Comparison of ENCODE assay signal across 24 mouse cellular contexts in genomic region chr9:116831386-116831785, GRCm38 (mm10).
A peak's percentile ranks its signal among the peaks of the same experiment; 100 is the strongest.
DNase-seq lines count a peak whose midpoint lies in the region; ATAC-seq lines count a peak whose summit lies in the region.
"Had no signal": no experiment of that assay in that cellular context is flagged by ENCODE, and none has a peak within 500 bp of the region (broad histone marks: within the 10 kb centered on the region; RNA-seq: fewer than 3 reads in every experiment).

No protein-coding gene starts in this region.

- peaks cover 6% of the 10 kb centered on the region; the same call in 1 of the 2 replicates for H3K4me1 ChIP-seq in heart, embryonic 16.5 days (ENCODE audit: control insufficient read depth, insufficient read depth, low read length)
- peaks cover 7% of the 10 kb centered on the region; the same call in 1 of the 2 replicates for H3K4me1 ChIP-seq in kidney, embryonic 16.5 days (ENCODE audit: insufficient read depth, low read length)
- H3K4me1 ChIP-seq in midbrain, embryonic 11.5 days (ENCODE audit: control insufficient read depth, insufficient read depth, low read length), result no peaks in the 10 kb centered on the region
- peaks cover 5% of the 10 kb centered on the region; the same call in 1 of the 2 replicates for H3K4me1 ChIP-seq in midbrain, embryonic 10.5 days
- peaks cover 15% of the 10 kb centered on the region for H3K4me1 ChIP-seq in embryonic facial prominence, embryonic 10.5 days
- H3K4me1 ChIP-seq: megakaryocyte, embryonic 14.5 days; neural tube, embryonic 12.5 days had no signal

- H3K4me2 ChIP-seq in heart, embryonic 16.5 days (ENCODE audit: low read depth, low read length), result no peak overlapping the region
- H3K4me2 ChIP-seq in kidney, embryonic 16.5 days (replicated peaks; ENCODE audit: low read depth, low read length), result no peak overlapping the region
- no peak overlapping the region for H3K4me2 ChIP-seq in midbrain, embryonic 11.5 days
- H3K4me2 ChIP-seq: embryonic facial prominence, embryonic 12.5 days; hindbrain, embryonic 13.5 days; limb, embryonic 12.5 days; liver, embryonic 12.5 days; lung, embryonic 15.5 days; midbrain, embryonic 15.5 days; neural tube, embryonic 12.5 days had no signal

- no peak overlapping the region for H3K4me3 ChIP-seq in heart, embryonic 16.5 days (ENCODE audit: low read length)
- no peak overlapping the region for H3K4me3 ChIP-seq in kidney, embryonic 16.5 days (ENCODE audit: low read length)
- no peak overlapping the region for H3K4me3 ChIP-seq in midbrain, embryonic 11.5 days (ENCODE audit: low read depth, low read length)
- no peak overlapping the region for H3K4me3 ChIP-seq in midbrain, embryonic 10.5 days
- H3K4me3 ChIP-seq in embryonic facial prominence, embryonic 10.5 days, result no peak overlapping the region
- H3K4me3 ChIP-seq: embryonic facial prominence, embryonic 12.5 days; hindbrain, embryonic 13.5 days; limb, embryonic 12.5 days; liver, embryonic 12.5 days; lung, embryonic 15.5 days; megakaryocyte, embryonic 14.5 days; midbrain, embryonic 15.5 days; neural tube, embryonic 12.5 days had no signal

- no peaks in the 10 kb centered on the region for H3K9me3 ChIP-seq in heart, embryonic 16.5 days (replicated peaks; ENCODE audit: control insufficient read depth, low read length)
- H3K9me3 ChIP-seq in kidney, embryonic 16.5 days (ENCODE audit: low read length), result no peaks in the 10 kb centered on the region
- H3K9me3 ChIP-seq in midbrain, embryonic 11.5 days (ENCODE audit: control insufficient read depth, low read length), result no peaks in the 10 kb centered on the region
- no peaks in the 10 kb centered on the region for H3K9me3 ChIP-seq in midbrain, embryonic 10.5 days (replicated peaks)
- no peaks in the 10 kb centered on the region for H3K9me3 ChIP-seq in embryonic facial prominence, embryonic 10.5 days
- H3K9me3 ChIP-seq: embryonic facial prominence, embryonic 12.5 days; hindbrain, embryonic 13.5 days; limb, embryonic 12.5 days; liver, embryonic 12.5 days; lung, embryonic 15.5 days; midbrain, embryonic 15.5 days; neural tube, embryonic 12.5 days had no signal

- WGBS in heart, embryonic 16.5 days, result 37% methylated on average over 5 of the region's 5 CpGs
- WGBS in kidney, embryonic 16.5 days, result 72% methylated on average over 5 of the region's 5 CpGs
- WGBS in midbrain, embryonic 11.5 days, result 92% methylated on average over 5 of the region's 5 CpGs
- 88% methylated on average over 5 of the region's 5 CpGs for WGBS in midbrain, embryonic 10.5 days
- 89% methylated on average over 5 of the region's 5 CpGs for WGBS in embryonic facial prominence, embryonic 10.5 days

- peak; percentile 70; the same call in 1 of the 2 replicates for ATAC-seq in heart, embryonic 16.5 days (replicated peaks; ENCODE audit: extremely low read depth, insufficient read depth, low FRiP score)
- ATAC-seq in kidney, embryonic 16.5 days (ENCODE audit: low FRiP score, low TSS enrichment), result no peak
- no peak for ATAC-seq in midbrain, embryonic 11.5 days (ENCODE audit: low FRiP score)
- ATAC-seq: liver, embryonic 12.5 days; midbrain, embryonic 15.5 days had no signal

- H3K27me3 ChIP-seq in heart, embryonic 16.5 days (ENCODE audit: control insufficient read depth, insufficient read depth, low read length), result no peaks in the 10 kb centered on the region
- no peaks in the 10 kb centered on the region for H3K27me3 ChIP-seq in kidney, embryonic 16.5 days (ENCODE audit: insufficient read depth, low read length)
- no peaks in the 10 kb centered on the region for H3K27me3 ChIP-seq in midbrain, embryonic 11.5 days (ENCODE audit: control insufficient read depth, insufficient read depth, low read length)
- no peaks in the 10 kb centered on the region for H3K27me3 ChIP-seq in midbrain, embryonic 10.5 days (ENCODE audit: low read depth, poor library complexity, severe bottlenecking)
- H3K27me3 ChIP-seq in embryonic facial prominence, embryonic 10.5 days (replicated peaks; ENCODE audit: low read depth, poor library complexity, severe bottlenecking), result no peaks in the 10 kb centered on the region
- H3K27me3 ChIP-seq: embryonic facial prominence, embryonic 12.5 days; hindbrain, embryonic 13.5 days; limb, embryonic 12.5 days; liver, embryonic 12.5 days; lung, embryonic 15.5 days; megakaryocyte, embryonic 14.5 days; midbrain, embryonic 15.5 days; neural tube, embryonic 12.5 days had no signal

- H3K9ac ChIP-seq in heart, embryonic 16.5 days (ENCODE audit: low read length), result no peak overlapping the region
- no peak overlapping the region for H3K9ac ChIP-seq in kidney, embryonic 16.5 days (replicated peaks; ENCODE audit: low read length)
- no peak overlapping the region for H3K9ac ChIP-seq in midbrain, embryonic 11.5 days (ENCODE audit: low read length)
- H3K9ac ChIP-seq: embryonic facial prominence, embryonic 12.5 days; hindbrain, embryonic 13.5 days; limb, embryonic 12.5 days; liver, embryonic 12.5 days; lung, embryonic 15.5 days; midbrain, embryonic 15.5 days; neural tube, embryonic 12.5 days had no signal

- no peaks in the 10 kb centered on the region for H3K36me3 ChIP-seq in heart, embryonic 16.5 days (ENCODE audit: control insufficient read depth, insufficient read depth)
- H3K36me3 ChIP-seq in kidney, embryonic 16.5 days (ENCODE audit: insufficient read depth, low read length), result no peaks in the 10 kb centered on the region
- H3K36me3 ChIP-seq in midbrain, embryonic 11.5 days (ENCODE audit: control insufficient read depth, insufficient read depth, low read length), result no peaks in the 10 kb centered on the region
- no peaks in the 10 kb centered on the region for H3K36me3 ChIP-seq in midbrain, embryonic 10.5 days
- no peaks in the 10 kb centered on the region for H3K36me3 ChIP-seq in embryonic facial prominence, embryonic 10.5 days (replicated peaks)
- H3K36me3 ChIP-seq: embryonic facial prominence, embryonic 12.5 days; hindbrain, embryonic 13.5 days; limb, embryonic 12.5 days; liver, embryonic 12.5 days; lung, embryonic 15.5 days; midbrain, embryonic 15.5 days; neural tube, embryonic 12.5 days had no signal

- no peak overlapping the region for H3K27ac ChIP-seq in heart, embryonic 16.5 days (ENCODE audit: low read length)
- no peak overlapping the region for H3K27ac ChIP-seq in kidney, embryonic 16.5 days (ENCODE audit: low read length)
- H3K27ac ChIP-seq in midbrain, embryonic 11.5 days (ENCODE audit: low read depth, low read length), result no peak overlapping the region
- H3K27ac ChIP-seq in midbrain, embryonic 10.5 days (replicated peaks), result no peak overlapping the region
- H3K27ac ChIP-seq in embryonic facial prominence, embryonic 10.5 days (replicated peaks), result no peak overlapping the region
- H3K27ac ChIP-seq: embryonic facial prominence, embryonic 12.5 days; hindbrain, embryonic 13.5 days; limb, embryonic 12.5 days; liver, embryonic 12.5 days; lung, embryonic 15.5 days; midbrain, embryonic 15.5 days; neural tube, embryonic 12.5 days; stomach, postnatal 0 days had no signal

- no peak for DNase-seq in heart, adult 8-10 months (ENCODE audit: low spot score)
- DNase-seq in kidney, postnatal 36 days, result peak; percentile 19
- peak; percentile 56 for DNase-seq in midbrain, embryonic 11.5 days (ENCODE audit: low spot score, missing footprints)
- DNase-seq in midbrain, embryonic 10.5 days (ENCODE audit: low spot score), result no peak
- DNase-seq in embryonic facial prominence, embryonic 10.5 days (ENCODE audit: low spot score), result no peak
- DNase-seq: adrenal gland, adult 8-10 months; cerebellum, adult 18-20 months; cerebellum, postnatal 14 days; gastrocnemius, postnatal 25 days; kidney, adult 18-20 months; right cerebral cortex, postnatal 14 days; thymus, adult 2 months; thymus, postnatal 4 days had no signal

Comparison
In these comparisons a context has a peak if more than half of its experiments do, and no peak if none do; other contexts are left out.
1. DNase-seq: peak in kidney, postnatal 36 days (2 of 2) and midbrain, embryonic 11.5 days (single experiment); none in heart, adult 8-10 months (single experiment), midbrain, embryonic 10.5 days (single experiment) and embryonic facial prominence, embryonic 10.5 days (single experiment).